Mouse (Mus musculus): ENCODE data around the gene Tns1. TPM values are rescaled to one million over a fixed set of nuclear protein-coding genes. Genes with fewer than 3 reads are reported as not detected.

Tns1 gene
- polyA plus RNA-seq, 1 experiment: 35.5 TPM

DNA sequence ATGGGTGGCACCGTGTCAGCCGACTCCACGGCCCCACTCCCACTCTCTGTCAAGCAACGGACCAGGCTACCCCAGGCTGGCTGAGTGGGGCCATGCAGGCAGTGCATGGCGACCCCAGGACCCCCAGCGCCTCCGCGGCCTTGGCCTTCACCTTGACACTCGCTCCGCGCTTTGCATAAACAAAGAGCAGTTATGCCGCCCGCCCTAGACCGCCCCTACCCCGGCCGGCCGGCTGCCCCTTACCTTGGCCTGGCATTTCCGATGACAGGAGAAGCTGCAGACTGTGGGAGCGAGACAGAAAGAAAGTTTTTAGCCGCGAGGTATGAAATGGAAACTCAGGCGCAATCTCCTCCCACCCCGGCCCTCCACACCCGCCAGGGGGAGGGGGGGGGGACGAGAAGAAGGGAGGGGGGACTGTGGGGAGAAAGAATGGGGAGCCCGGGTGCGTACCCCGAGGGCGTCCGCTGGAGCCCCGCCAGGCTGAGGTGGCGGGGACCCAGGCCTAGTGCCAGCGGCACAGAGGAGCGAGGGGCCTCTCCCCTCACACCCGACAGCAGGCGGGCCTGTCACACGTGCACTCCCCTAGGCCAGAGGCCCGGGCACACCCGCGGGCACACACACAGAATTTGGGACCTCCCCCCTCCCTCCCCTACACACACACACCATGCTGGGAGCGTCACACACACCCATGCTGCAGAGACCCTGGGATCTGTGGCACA is 55.7 kb downstream of the Tns1 start:
- no peak overlapping the region for H3K27ac ChIP-seq (ENCODE audit: insufficient read depth, low read depth, low read length)

DNA sequence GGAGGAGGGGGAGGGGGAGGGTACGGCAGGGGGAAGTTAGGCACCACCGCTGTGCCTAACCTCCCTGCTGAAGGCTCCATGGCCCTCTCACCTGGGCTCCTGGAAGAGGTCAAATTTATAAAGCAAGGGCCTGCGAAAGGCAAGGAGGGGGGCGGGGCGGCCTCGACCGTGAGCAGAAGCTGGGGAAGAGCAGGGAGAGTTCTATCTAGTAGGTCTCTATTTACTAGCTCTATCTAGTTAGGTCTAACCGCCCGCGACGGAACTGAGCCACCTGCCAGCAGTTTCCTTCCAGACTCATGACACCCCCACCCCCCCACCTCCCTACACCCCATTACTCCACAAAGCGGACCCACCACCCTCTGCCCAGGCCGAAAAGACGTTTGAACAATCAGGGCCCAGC is 56.4 kb downstream of the Tns1 start:
- TF ChIP-seq POLR2A (IDR thresholded peaks at IDR 0.05; ENCODE audit: borderline replicate concordance, low read depth, low read length) (no peak), CTCF (IDR thresholded peaks at IDR 0.05; ENCODE audit: low read depth, low read length) (no peak)
- Histone ChIP-seq H3K27ac (ENCODE audit: insufficient read depth, low read depth, low read length) (no peak overlapping the region), H3K4me1 (ENCODE audit: control insufficient read depth, insufficient read depth, low read length) (peaks cover 17% of the 10 kb centered on the region), H3K4me3 (ENCODE audit: insufficient read depth, low read length) (no peak overlapping the region)

More for the DNA sequence above, 55.7 kb downstream of the Tns1 start:
- TF ChIP-seq CTCF (IDR thresholded peaks at IDR 0.05; ENCODE audit: low read depth, low read length) (no peak), POLR2A (IDR thresholded peaks at IDR 0.05; ENCODE audit: borderline replicate concordance, low read depth, low read length) (no peak)
- Histone ChIP-seq H3K4me1 (ENCODE audit: control insufficient read depth, insufficient read depth, low read length) (peaks cover 17% of the 10 kb centered on the region), H3K4me3 (ENCODE audit: insufficient read depth, low read length) (no peak overlapping the region)

DNA sequence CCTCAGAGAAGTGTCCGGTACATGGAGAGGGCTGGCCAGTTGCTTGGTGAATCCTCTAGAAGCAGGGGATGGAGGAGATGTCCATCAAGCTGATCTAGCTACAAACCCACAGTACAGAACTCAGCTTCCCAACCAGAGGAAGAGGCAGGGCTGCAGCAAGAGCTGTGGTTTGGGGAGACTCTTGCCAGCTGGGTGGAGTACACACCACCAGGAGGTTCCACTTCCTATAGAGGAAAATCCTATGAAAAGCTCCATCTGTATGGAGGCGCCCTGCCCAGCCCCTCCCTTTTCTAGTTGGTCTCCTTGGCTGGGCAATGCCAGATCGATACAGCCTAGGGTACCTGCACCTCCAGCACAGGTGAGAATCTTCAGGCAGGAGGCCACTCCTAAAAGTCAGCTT is 57.7 kb downstream of the Tns1 start:
- Histone ChIP-seq H3K4me1 (ENCODE audit: control insufficient read depth, insufficient read depth, low read length) (peaks cover 17% of the 10 kb centered on the region), H3K4me3 (ENCODE audit: insufficient read depth, low read length) (no peak overlapping the region), H3K27ac (ENCODE audit: insufficient read depth, low read depth, low read length) (no peak overlapping the region)
- TF ChIP-seq CTCF (IDR thresholded peaks at IDR 0.05; ENCODE audit: low read depth, low read length) (no peak), POLR2A (IDR thresholded peaks at IDR 0.05; ENCODE audit: borderline replicate concordance, low read depth, low read length) (no peak)

DNA sequence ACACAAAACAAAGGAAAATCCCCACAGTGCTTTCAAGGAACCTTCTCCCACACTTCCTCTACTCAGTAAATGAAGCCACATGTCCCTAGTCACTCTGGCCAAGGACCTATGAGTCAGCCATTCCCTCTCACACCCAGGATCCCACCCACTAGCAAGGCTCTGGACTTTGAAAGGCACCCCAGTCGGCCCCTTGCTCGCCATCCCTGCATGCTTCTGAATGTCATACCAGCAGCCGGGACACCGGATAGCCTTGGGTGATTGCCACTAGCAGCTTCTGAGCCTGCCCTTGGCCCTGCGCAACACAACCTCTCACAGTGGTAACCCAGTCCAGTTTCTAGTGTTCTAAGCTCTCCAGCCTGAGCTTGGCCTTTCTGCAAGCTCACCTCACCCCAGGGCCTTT is 58.2 kb downstream of the Tns1 start:
- Histone ChIP-seq H3K27ac (ENCODE audit: insufficient read depth, low read depth, low read length) (no peak overlapping the region), H3K4me3 (ENCODE audit: insufficient read depth, low read length) (no peak overlapping the region), H3K4me1 (ENCODE audit: control insufficient read depth, insufficient read depth, low read length) (peaks cover 17% of the 10 kb centered on the region)
- no peak for TF ChIP-seq POLR2A (IDR thresholded peaks at IDR 0.05; ENCODE audit: borderline replicate concordance, low read depth, low read length)
- TF ChIP-seq CTCF (IDR thresholded peaks at IDR 0.05; ENCODE audit: low read depth, low read length): no peak

DNA sequence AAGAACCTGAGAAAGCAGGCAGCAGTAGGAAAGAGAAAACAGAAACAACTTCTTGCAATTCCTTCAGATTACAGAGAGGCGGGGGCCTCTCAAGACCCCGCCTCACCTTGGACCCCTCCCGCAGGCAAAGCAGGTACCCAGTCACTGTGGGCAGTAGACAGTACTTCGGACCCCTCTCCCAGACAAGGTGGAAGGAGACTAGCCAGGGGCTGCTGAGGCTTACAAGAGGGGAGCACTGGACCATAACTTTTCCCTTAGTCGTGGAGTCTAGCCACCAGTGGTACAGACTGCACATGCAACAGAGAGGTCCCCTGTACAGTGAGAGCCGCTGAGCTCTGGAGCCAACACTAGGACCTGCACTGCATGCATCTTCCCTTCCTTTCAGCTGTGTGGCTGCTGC is 64.2 kb downstream of the Tns1 start:
- H3K27ac ChIP-seq (ENCODE audit: insufficient read depth, low read depth, low read length): no peak overlapping the region
- TF ChIP-seq CTCF (IDR thresholded peaks at IDR 0.05; ENCODE audit: low read depth, low read length): no peak
- no peak for TF ChIP-seq POLR2A (IDR thresholded peaks at IDR 0.05; ENCODE audit: borderline replicate concordance, low read depth, low read length)
- H3K4me3 ChIP-seq (ENCODE audit: insufficient read depth, low read length): no peak overlapping the region
- no peaks in the 10 kb centered on the region for H3K4me1 ChIP-seq (ENCODE audit: control insufficient read depth, insufficient read depth, low read length)

DNA sequence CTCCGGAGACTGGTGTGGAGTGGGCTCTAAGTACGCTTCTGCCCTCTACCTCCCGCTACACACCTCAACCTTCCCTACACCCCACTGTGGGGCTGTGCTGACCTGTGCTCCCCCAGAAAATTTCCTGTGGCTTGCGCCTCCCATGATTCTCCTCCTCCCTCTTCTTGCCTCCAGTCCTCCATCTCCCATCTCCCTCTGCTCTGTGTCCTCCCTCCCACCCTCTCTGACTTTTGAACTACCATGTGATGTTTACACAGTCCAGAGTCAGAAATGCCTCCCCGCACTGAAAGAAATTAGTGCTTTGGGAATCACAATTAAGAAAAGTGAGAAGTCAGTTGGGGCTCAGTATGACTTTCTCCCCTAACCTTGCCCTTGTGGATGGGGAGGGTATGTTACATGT is 64.7 kb downstream of the Tns1 start:
- TF ChIP-seq CTCF (IDR thresholded peaks at IDR 0.05; ENCODE audit: low read depth, low read length): no peak
- TF ChIP-seq POLR2A (IDR thresholded peaks at IDR 0.05; ENCODE audit: borderline replicate concordance, low read depth, low read length): no peak
- Histone ChIP-seq H3K27ac (ENCODE audit: insufficient read depth, low read depth, low read length) (no peak overlapping the region), H3K4me1 (ENCODE audit: control insufficient read depth, insufficient read depth, low read length) (no peaks in the 10 kb centered on the region), H3K4me3 (ENCODE audit: insufficient read depth, low read length) (no peak overlapping the region)

DNA sequence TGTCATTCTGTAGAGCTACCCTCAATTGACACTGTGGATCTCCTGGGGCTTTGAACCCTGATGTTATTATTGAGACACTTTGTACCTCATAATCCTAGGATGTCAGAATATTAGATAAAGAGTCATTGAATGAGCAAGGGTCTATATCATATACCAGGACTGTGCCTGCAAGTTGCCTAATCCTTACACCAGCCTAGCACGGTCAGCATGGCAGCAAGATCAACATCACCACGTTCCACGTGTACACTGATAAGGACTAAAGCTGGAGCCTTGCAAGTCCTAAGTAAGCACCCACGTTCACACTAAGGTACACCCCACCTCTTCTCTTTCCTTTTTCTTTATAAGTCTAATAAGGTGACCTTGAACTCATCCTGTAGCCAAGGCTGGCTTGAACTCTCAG is 65.5 kb downstream of the Tns1 start:
- TF ChIP-seq POLR2A (IDR thresholded peaks at IDR 0.05; ENCODE audit: borderline replicate concordance, low read depth, low read length) (no peak), CTCF (IDR thresholded peaks at IDR 0.05; ENCODE audit: low read depth, low read length) (no peak)
- no peaks in the 10 kb centered on the region for H3K4me1 ChIP-seq (ENCODE audit: control insufficient read depth, insufficient read depth, low read length)
- H3K4me3 ChIP-seq (ENCODE audit: insufficient read depth, low read length): no peak overlapping the region
- H3K27ac ChIP-seq (ENCODE audit: insufficient read depth, low read depth, low read length): no peak overlapping the region

DNA sequence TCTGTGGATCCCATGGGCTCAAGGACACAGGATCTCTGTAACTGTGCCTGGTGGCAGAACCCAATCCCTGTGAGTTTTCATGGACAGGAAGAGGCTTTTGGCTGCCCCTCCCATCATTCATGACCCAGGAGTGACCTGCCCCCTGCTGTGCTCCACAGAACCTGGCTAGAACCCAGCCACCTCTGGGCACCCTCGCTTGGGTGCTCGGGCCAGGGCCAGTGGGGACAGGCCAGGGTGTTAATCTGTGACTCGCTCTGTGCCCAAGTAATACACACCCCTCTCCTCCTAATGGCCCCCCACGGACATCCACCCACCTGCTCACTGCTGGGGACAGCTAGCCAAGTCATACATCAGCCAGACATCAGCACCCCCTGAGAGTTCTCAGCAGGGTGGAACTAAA is 65.9 kb downstream of the Tns1 start:
- Histone ChIP-seq H3K4me1 (ENCODE audit: control insufficient read depth, insufficient read depth, low read length) (peaks cover 4% of the 10 kb centered on the region), H3K4me3 (ENCODE audit: insufficient read depth, low read length) (no peak overlapping the region), H3K27ac (ENCODE audit: insufficient read depth, low read depth, low read length) (no peak overlapping the region)
- TF ChIP-seq CTCF (IDR thresholded peaks at IDR 0.05; ENCODE audit: low read depth, low read length) (no peak), POLR2A (IDR thresholded peaks at IDR 0.05; ENCODE audit: borderline replicate concordance, low read depth, low read length) (no peak)

DNA sequence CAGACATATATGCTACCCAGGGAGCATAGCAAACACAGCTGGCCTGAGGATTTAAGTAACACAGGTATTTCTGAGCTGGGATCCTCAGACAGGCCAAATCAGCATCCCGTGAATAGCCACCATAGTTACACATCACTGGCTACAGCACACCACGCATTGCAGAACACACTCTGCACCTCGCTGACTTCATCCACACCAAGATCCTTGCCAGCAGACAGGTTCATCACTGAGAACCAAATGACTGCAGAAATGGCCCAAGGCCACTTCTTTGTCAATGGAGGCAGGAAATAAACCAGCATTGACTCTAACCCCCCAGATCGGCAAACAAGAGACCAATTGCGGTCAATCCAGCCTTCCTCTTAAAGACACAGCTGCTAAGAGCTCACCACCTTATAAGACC is 66.7 kb downstream of the Tns1 start:
- Histone ChIP-seq H3K4me3 (ENCODE audit: insufficient read depth, low read length) (no peak overlapping the region), H3K27ac (ENCODE audit: insufficient read depth, low read depth, low read length) (no peak overlapping the region), H3K4me1 (ENCODE audit: control insufficient read depth, insufficient read depth, low read length) (peaks cover 6% of the 10 kb centered on the region)
- TF ChIP-seq POLR2A (IDR thresholded peaks at IDR 0.05; ENCODE audit: borderline replicate concordance, low read depth, low read length): no peak
- no peak for TF ChIP-seq CTCF (IDR thresholded peaks at IDR 0.05; ENCODE audit: low read depth, low read length)

DNA sequence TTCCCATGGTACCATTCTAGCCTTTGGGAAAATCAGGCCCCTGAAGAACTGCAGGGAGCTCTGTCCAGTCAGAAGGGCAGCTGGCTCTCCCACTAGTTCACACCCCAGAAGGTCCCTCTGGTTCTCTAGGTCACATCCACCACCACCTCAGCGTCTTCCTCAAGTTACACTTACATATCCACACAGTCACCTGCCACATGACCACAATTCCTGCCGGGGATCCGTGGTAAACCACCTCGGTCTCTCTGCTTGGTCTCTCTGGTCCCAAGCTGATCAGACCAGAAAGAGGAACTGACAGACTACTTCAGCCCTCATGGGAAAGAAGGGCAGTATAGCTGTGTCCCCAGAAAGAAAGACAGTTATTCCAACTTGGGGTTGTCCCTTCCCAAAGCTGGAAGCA is 68.7 kb downstream of the Tns1 start:
- Histone ChIP-seq H3K4me1 (ENCODE audit: control insufficient read depth, insufficient read depth, low read length) (peaks cover 6% of the 10 kb centered on the region), H3K4me3 (ENCODE audit: insufficient read depth, low read length) (no peak overlapping the region), H3K27ac (ENCODE audit: insufficient read depth, low read depth, low read length) (no peak overlapping the region)
- no peak for TF ChIP-seq POLR2A (IDR thresholded peaks at IDR 0.05; ENCODE audit: borderline replicate concordance, low read depth, low read length)
- TF ChIP-seq CTCF (IDR thresholded peaks at IDR 0.05; ENCODE audit: low read depth, low read length): no peak; the same call in 1 of the 2 replicates

Data from bone marrow macrophage, adult 2 months (primary cell).